In genomic region chr13:48942471-48942870, GRCm38 (mm10) we compare ENCODE assay signal across 14 mouse cellular contexts. TPM values are rescaled to one million over a fixed set of nuclear protein-coding genes. Genes with fewer than 3 reads are reported as not detected.
DNase-seq lines count a peak whose midpoint lies in the region; ATAC-seq and TF ChIP-seq lines count a peak whose summit lies in the region.
"Had no signal": no experiment of that assay in that cellular context is flagged by ENCODE, and none has a peak within 500 bp of the region (broad histone marks: within the 10 kb centered on the region; RNA-seq: fewer than 3 reads in every experiment).

No protein-coding gene starts in this region.

- H3K4me3 ChIP-seq in heart, embryonic 15.5 days = no peak overlapping the region
- H3K4me3 ChIP-seq in G1E (ENCODE audit: low read depth, low read length) = no peak overlapping the region
- no peak overlapping the region for H3K4me3 ChIP-seq in liver, embryonic 16.5 days (ENCODE audit: low read depth, low read length)

- H3K27me3 ChIP-seq in heart, embryonic 15.5 days = no peaks in the 10 kb centered on the region
- no peaks in the 10 kb centered on the region for H3K27me3 ChIP-seq in G1E (ENCODE audit: insufficient read depth, low read length)
- no peaks in the 10 kb centered on the region for H3K27me3 ChIP-seq in liver, embryonic 16.5 days (ENCODE audit: control insufficient read depth, insufficient read depth, low read depth, low read length)

- H3K4me2 ChIP-seq in heart, embryonic 15.5 days = no peak overlapping the region
- H3K4me2 ChIP-seq in liver, embryonic 16.5 days (ENCODE audit: low read depth, low read length) = peak overlapping the region; percentile 14; the same call in 1 of the 2 replicates

- H3K4me1 ChIP-seq in heart, embryonic 15.5 days (replicated peaks) = peaks cover 23% of the 10 kb centered on the region; the same call in 1 of the 2 replicates
- H3K4me1 ChIP-seq in G1E (ENCODE audit: insufficient read depth, low read depth, low read length) = peaks cover 33% of the 10 kb centered on the region
- H3K4me1 ChIP-seq in liver, embryonic 16.5 days (ENCODE audit: control insufficient read depth, low read depth, low read length) = peaks cover 7% of the 10 kb centered on the region

- 0 out of 2 replicates have a peak overlapping the region, but pooled peaks have one; percentile 15 for H3K27ac ChIP-seq in heart, embryonic 15.5 days
- H3K27ac ChIP-seq in liver, embryonic 16.5 days (ENCODE audit: low read length) = no peak overlapping the region

- H3K9ac ChIP-seq in heart, embryonic 15.5 days = no peak overlapping the region
- H3K9ac ChIP-seq in liver, embryonic 16.5 days (ENCODE audit: low read depth, low read length) = no peak overlapping the region

- DNase-seq in heart, adult 9 months (ENCODE audit: low spot score in 2 of 2) = no peak
- peak; percentile 9 for DNase-seq in G1E (ENCODE audit: low spot score)
- no peak for DNase-seq in gastrocnemius, postnatal 25 days
- no peak for DNase-seq in cerebellum, postnatal 25 days
- no peak for DNase-seq in cerebellum, adult 11 months
- DNase-seq: cerebellum, adult 9-11 months; heart, postnatal 10 days; kidney, adult 9 months; lung, adult 18-20 months; thymus, adult 18-20 months had no signal

- H3K36me3 ChIP-seq in heart, embryonic 15.5 days = peaks cover 21% of the 10 kb centered on the region
- peaks cover 91% of the 10 kb centered on the region for H3K36me3 ChIP-seq in G1E (replicated peaks)
- H3K36me3 ChIP-seq in liver, embryonic 16.5 days (ENCODE audit: control insufficient read depth, insufficient read depth) = peaks cover 26% of the 10 kb centered on the region

- WGBS in heart, embryonic 15.5 days = 81% methylated on average over 2 of the region's 2 CpGs
- WGBS in liver, embryonic 16.5 days (ENCODE audit: insufficient replicate concordance) = 55% methylated on average over 2 of the region's 2 CpGs

- ATAC-seq in heart, embryonic 15.5 days (replicated peaks; ENCODE audit: insufficient number of reproducible peaks, insufficient read depth, low FRiP score, low read depth) = no peak
- ATAC-seq in G1E (ENCODE audit: extremely low read depth, insufficient number of reproducible peaks, low FRiP score, poor library complexity, severe bottlenecking) = peak; percentile 34; the same call in 1 of the 2 replicates
- 0 out of 2 replicates have a peak, but pooled peaks have one; percentile 29 for ATAC-seq in common myeloid progenitor, adult 5-6 weeks (replicated peaks; ENCODE audit: low read depth, poor library complexity, severe bottlenecking)
- peak; percentile 63 for ATAC-seq in liver, embryonic 16.5 days (ENCODE audit: low read depth)
- ATAC-seq: midbrain, embryonic 16.5 days had no signal

- no peaks in the 10 kb centered on the region for H3K9me3 ChIP-seq in heart, embryonic 15.5 days (replicated peaks)
- no peaks in the 10 kb centered on the region for H3K9me3 ChIP-seq in G1E (replicated peaks)
- H3K9me3 ChIP-seq in liver, embryonic 16.5 days (replicated peaks; ENCODE audit: control insufficient read depth, low read length) = no peaks in the 10 kb centered on the region

- no peak for TF ChIP-seq CTCF in G1E (IDR thresholded peaks at IDR 0.05; ENCODE audit: low read depth, low read length)

RNA-seq across cellular contexts. Expression of gene Fam120a, which starts 25.3 kb away (rescaled TPM):
- polyA plus RNA-seq in heart, embryonic 15.5 days (2015; fragmentation: Nextera tagmentation; extraction: Ambion mirVana) = 16.9 and 18.1 TPM in 2 replicates
- total RNA-seq in G1E (2014; fragmentation: Nextera tagmentation) = 260 and 279 TPM in 2 replicates
- 102 and 113 TPM in 2 replicates for total RNA-seq in G1E (2017)
- 186 and 200 TPM in 2 replicates for polyA plus RNA-seq in G1E (2012)
- total RNA-seq in common myeloid progenitor, adult 5-6 weeks (2017) = 126 and 134 TPM in 2 replicates
- 11.5 and 12.0 TPM in 2 replicates for polyA plus RNA-seq in liver, embryonic 16.5 days (2015; fragmentation: Nextera tagmentation; extraction: Ambion mirVana)
- total RNA-seq in gastrocnemius, postnatal 25 days (2021) = 100 to 1,000 TPM in 1 of 2 experiments, 10 to 100 TPM in 1; 99.0 to 102 TPM
